Mouse (Mus musculus): Measurements from ENCODE around the gene Rtl5. TPM values are rescaled to one million over a fixed set of nuclear protein-coding genes. Genes with fewer than 3 reads are reported as not detected.

Gene Rtl5
- polyA plus RNA-seq, 1 experiment from 2014 or later: 0.92 TPM

- WGBS: 59% methylated on average over 3 of the region's 3 CpGs
Observed at GRCm38 (mm10) chrX:102035671-102036070, 35.4 kb downstream of the Rtl5 start.

GRCm38 (mm10) chrX:102033566-102033965 lies 37.5 kb downstream of the Rtl5 start:
- ATAC-seq (ENCODE audit: low read depth) (no peak), DNase-seq (ENCODE audit: low spot score) (no peak)
- WGBS: 76% methylated on average over 2 of the region's 2 CpGs
- Histone ChIP-seq H3K27ac (replicated peaks; ENCODE audit: low read depth, low read length) (no peak overlapping the region), H3K4me1 (ENCODE audit: control insufficient read depth, insufficient read depth, low read length) (no peaks in the 10 kb centered on the region), H3K4me3 (ENCODE audit: low read depth, low read length) (no peak overlapping the region), H3K27me3 (replicated peaks; ENCODE audit: control insufficient read depth, insufficient read depth, low read length) (peaks cover 8% of the 10 kb centered on the region), H3K36me3 (ENCODE audit: control insufficient read depth, insufficient read depth, low read length) (no peaks in the 10 kb centered on the region), H3K4me2 (ENCODE audit: low read depth, low read length) (no peak overlapping the region), H3K9ac (ENCODE audit: low read depth, low read length) (no peak overlapping the region), H3K9me3 (ENCODE audit: control insufficient read depth, low read length) (no peaks in the 10 kb centered on the region)

More at GRCm38 (mm10) chrX:102035671-102036070, 35.4 kb downstream of the Rtl5 start:
- Histone ChIP-seq H3K36me3 (ENCODE audit: control insufficient read depth, insufficient read depth, low read length) (no peaks in the 10 kb centered on the region), H3K27me3 (replicated peaks; ENCODE audit: control insufficient read depth, insufficient read depth, low read length) (peaks cover 4% of the 10 kb centered on the region; the same call in 1 of the 2 replicates), H3K9me3 (ENCODE audit: control insufficient read depth, low read length) (no peaks in the 10 kb centered on the region), H3K9ac (ENCODE audit: low read depth, low read length) (no peak overlapping the region), H3K4me2 (ENCODE audit: low read depth, low read length) (no peak overlapping the region), H3K27ac (replicated peaks; ENCODE audit: low read depth, low read length) (no peak overlapping the region), H3K4me1 (ENCODE audit: control insufficient read depth, insufficient read depth, low read length) (no peaks in the 10 kb centered on the region), H3K4me3 (ENCODE audit: low read depth, low read length) (no peak overlapping the region)
- ATAC-seq (ENCODE audit: low read depth) (no peak), DNase-seq (ENCODE audit: low spot score) (no peak)

- ATAC-seq (ENCODE audit: low read depth) (no peak), DNase-seq (ENCODE audit: low spot score) (no peak)
- no peak overlapping the region for H3K4me3 ChIP-seq (ENCODE audit: low read depth, low read length)
- no peaks in the 10 kb centered on the region for H3K36me3 ChIP-seq (ENCODE audit: control insufficient read depth, insufficient read depth, low read length)
- H3K27me3 ChIP-seq (replicated peaks; ENCODE audit: control insufficient read depth, insufficient read depth, low read length): peaks cover 8% of the 10 kb centered on the region
- no peaks in the 10 kb centered on the region for H3K9me3 ChIP-seq (ENCODE audit: control insufficient read depth, low read length)
- H3K4me1 ChIP-seq (ENCODE audit: control insufficient read depth, insufficient read depth, low read length): no peaks in the 10 kb centered on the region
- no peak overlapping the region for H3K9ac ChIP-seq (ENCODE audit: low read depth, low read length)
- H3K4me2 ChIP-seq (ENCODE audit: low read depth, low read length): no peak overlapping the region
- H3K27ac ChIP-seq (replicated peaks; ENCODE audit: low read depth, low read length): no peak overlapping the region
- WGBS: 73% methylated on average over 8 of the region's 8 CpGs
Observed at GRCm38 (mm10) chrX:102032431-102032830, 38.7 kb downstream of the Rtl5 start.

GRCm38 (mm10) chrX:102031851-102032250 lies 39.3 kb downstream of the Rtl5 start:
- no peak overlapping the region for H3K4me3 ChIP-seq (ENCODE audit: low read depth, low read length)
- H3K9ac ChIP-seq (ENCODE audit: low read depth, low read length): no peak overlapping the region
- H3K9me3 ChIP-seq (ENCODE audit: control insufficient read depth, low read length): no peaks in the 10 kb centered on the region
- H3K27me3 ChIP-seq (replicated peaks; ENCODE audit: control insufficient read depth, insufficient read depth, low read length): peaks cover 8% of the 10 kb centered on the region
- no peak overlapping the region for H3K27ac ChIP-seq (replicated peaks; ENCODE audit: low read depth, low read length)
- WGBS: 63% methylated on average over 6 of the region's 6 CpGs
- H3K4me1 ChIP-seq (ENCODE audit: control insufficient read depth, insufficient read depth, low read length): no peaks in the 10 kb centered on the region
- ATAC-seq (ENCODE audit: low read depth) (no peak), DNase-seq (ENCODE audit: low spot score) (no peak)
- no peak overlapping the region for H3K4me2 ChIP-seq (ENCODE audit: low read depth, low read length)
- no peaks in the 10 kb centered on the region for H3K36me3 ChIP-seq (ENCODE audit: control insufficient read depth, insufficient read depth, low read length)

- DNase-seq (ENCODE audit: low spot score): no peak
- H3K4me1 ChIP-seq (ENCODE audit: control insufficient read depth, insufficient read depth, low read length): no peaks in the 10 kb centered on the region
- H3K4me2 ChIP-seq (ENCODE audit: low read depth, low read length): no peak overlapping the region
- H3K4me3 ChIP-seq (ENCODE audit: low read depth, low read length): no peak overlapping the region
- H3K9ac ChIP-seq (ENCODE audit: low read depth, low read length): no peak overlapping the region
- no peaks in the 10 kb centered on the region for H3K9me3 ChIP-seq (ENCODE audit: control insufficient read depth, low read length)
- no peaks in the 10 kb centered on the region for H3K36me3 ChIP-seq (ENCODE audit: control insufficient read depth, insufficient read depth, low read length)
- no peak overlapping the region for H3K27ac ChIP-seq (replicated peaks; ENCODE audit: low read depth, low read length)
- peaks cover 20% of the 10 kb centered on the region for H3K27me3 ChIP-seq (replicated peaks; ENCODE audit: control insufficient read depth, insufficient read depth, low read length)
- 54% methylated on average over 3 of the region's 3 CpGs for WGBS
- ATAC-seq (ENCODE audit: low read depth): no peak
Observed at GRCm38 (mm10) chrX:102024976-102025375, 46.1 kb downstream of the Rtl5 start.

- Histone ChIP-seq H3K4me2 (ENCODE audit: low read depth, low read length) (no peak overlapping the region), H3K27ac (replicated peaks; ENCODE audit: low read depth, low read length) (no peak overlapping the region), H3K9me3 (ENCODE audit: control insufficient read depth, low read length) (no peaks in the 10 kb centered on the region), H3K36me3 (ENCODE audit: control insufficient read depth, insufficient read depth, low read length) (no peaks in the 10 kb centered on the region), H3K4me1 (ENCODE audit: control insufficient read depth, insufficient read depth, low read length) (no peaks in the 10 kb centered on the region), H3K27me3 (replicated peaks; ENCODE audit: control insufficient read depth, insufficient read depth, low read length) (peaks cover 20% of the 10 kb centered on the region), H3K9ac (ENCODE audit: low read depth, low read length) (no peak overlapping the region), H3K4me3 (ENCODE audit: low read depth, low read length) (no peak overlapping the region)
- no peak for DNase-seq (ENCODE audit: low spot score)
- ATAC-seq (ENCODE audit: low read depth): no peak
- 76% methylated on average over 6 of the region's 7 CpGs for WGBS
Observed at GRCm38 (mm10) chrX:102019471-102020240, 51.4 kb downstream of the Rtl5 start.

GRCm38 (mm10) chrX:102018890-102019289 lies 52.2 kb downstream of the Rtl5 start:
- no peak for ATAC-seq (ENCODE audit: low read depth)
- Histone ChIP-seq H3K4me3 (ENCODE audit: low read depth, low read length) (no peak overlapping the region), H3K9ac (ENCODE audit: low read depth, low read length) (no peak overlapping the region), H3K9me3 (ENCODE audit: control insufficient read depth, low read length) (no peaks in the 10 kb centered on the region), H3K4me2 (ENCODE audit: low read depth, low read length) (no peak overlapping the region), H3K4me1 (ENCODE audit: control insufficient read depth, insufficient read depth, low read length) (no peaks in the 10 kb centered on the region), H3K36me3 (ENCODE audit: control insufficient read depth, insufficient read depth, low read length) (no peaks in the 10 kb centered on the region), H3K27ac (replicated peaks; ENCODE audit: low read depth, low read length) (no peak overlapping the region), H3K27me3 (replicated peaks; ENCODE audit: control insufficient read depth, insufficient read depth, low read length) (peaks cover 25% of the 10 kb centered on the region)
- no peak for DNase-seq (ENCODE audit: low spot score)
- 40% methylated on average over 3 of the region's 3 CpGs for WGBS

- Histone ChIP-seq H3K36me3 (ENCODE audit: control insufficient read depth, insufficient read depth, low read length) (no peaks in the 10 kb centered on the region), H3K4me3 (ENCODE audit: low read depth, low read length) (no peak overlapping the region), H3K27ac (replicated peaks; ENCODE audit: low read depth, low read length) (no peak overlapping the region), H3K4me1 (ENCODE audit: control insufficient read depth, insufficient read depth, low read length) (no peaks in the 10 kb centered on the region), H3K27me3 (replicated peaks; ENCODE audit: control insufficient read depth, insufficient read depth, low read length) (peaks cover 23% of the 10 kb centered on the region), H3K9ac (ENCODE audit: low read depth, low read length) (no peak overlapping the region), H3K4me2 (ENCODE audit: low read depth, low read length) (no peak overlapping the region), H3K9me3 (ENCODE audit: control insufficient read depth, low read length) (no peaks in the 10 kb centered on the region)
- DNase-seq (ENCODE audit: low spot score): no peak
- WGBS: 49% methylated on average over 9 of the region's 9 CpGs
- ATAC-seq (ENCODE audit: low read depth): no peak
Observed at GRCm38 (mm10) chrX:102017213-102017923, 53.7 kb downstream of the Rtl5 start.

Measured in embryonic facial prominence, embryonic 14.5 days (tissue).